Mouse (Mus musculus) stomach, postnatal 0 days (tissue): ENCODE measurements around the gene Sorcs1. TPM values are rescaled to one million over a fixed set of nuclear protein-coding genes. Genes with fewer than 3 reads are reported as not detected.

Experiments used
- ATAC-seq: fragments of 200-750 bp; cut with Nextera tagmentation; 2 replicates; pipeline ENCODE4 v1.8.0; 2017; ENCODE audit not compliant: low FRiP score, low TSS enrichment
- DNase-seq: peaks from one replicate; pipeline ENCODE4 v3.0.0-alpha.2; 2016; ENCODE audit warnings: low spot score
- H3K27ac ChIP-seq: fragments of 300-500 bp; sonication (generic); replicated peaks from 2 replicates; pipeline ENCODE4 v1.5.1; 2014; ENCODE audit warnings: mild to moderate bottlenecking, control low read depth
- H3K27me3 ChIP-seq: fragments of 300-500 bp; sonication (generic); 2 replicates; pipeline ENCODE4 v1.6.1; 2014; ENCODE audit warnings: low read length; ENCODE audit not compliant: control insufficient read depth, insufficient read depth
- H3K36me3 ChIP-seq: fragments of 300-500 bp; sonication (generic); 2 replicates; pipeline ENCODE4 v1.6.1; 2014; ENCODE audit warnings: low read length, mixed read lengths; ENCODE audit not compliant: control insufficient read depth, insufficient read depth
- H3K4me1 ChIP-seq: fragments of 300-500 bp; sonication (generic); replicated peaks from 2 replicates; pipeline ENCODE4 v1.6.1; 2014; ENCODE audit warnings: antibody characterized with exemption; ENCODE audit not compliant: control insufficient read depth, insufficient read depth
- H3K4me2 ChIP-seq: fragments of 300-500 bp; sonication (generic); replicated peaks from 2 replicates; pipeline ENCODE4 v1.6.1; 2014; ENCODE audit warnings: low read depth, mild to moderate bottlenecking, control low read depth, moderate library complexity
- H3K4me3 ChIP-seq: fragments of 300-500 bp; sonication (generic); 2 replicates; pipeline ENCODE4 v1.5.1; 2014; ENCODE audit warnings: low read depth, low read length, control low read depth
- H3K9ac ChIP-seq: fragments of 300-500 bp; sonication (generic); 2 replicates; pipeline ENCODE4 v1.6.1; 2014; ENCODE audit warnings: mild to moderate bottlenecking, low read length, control low read depth, mixed read lengths
- H3K9me3 ChIP-seq: fragments of 300-500 bp; sonication (generic); 2 replicates; pipeline ENCODE4 v1.6.1; 2016; ENCODE audit warnings: low read length; ENCODE audit not compliant: control insufficient read depth
- CTCF ChIP-seq: IDR thresholded peaks from 2 replicates; pipeline ENCODE4 v1.5.1; 2016; ENCODE audit warnings: antibody characterized with exemption, low read depth, mild to moderate bottlenecking, moderate library complexity
- EP300 ChIP-seq: optimal IDR thresholded peaks from 2 replicates; pipeline ENCODE3; 2016; ENCODE audit warnings: antibody characterized with exemption
- WGBS: fragments of 180-500 bp; shearing (Covaris S2); extraction: QIAGEN DNeasy Blood & Tissue Kit; methylation state at CpG from one replicate; pipeline ENCODE4 v1.1.7; 2014; 5-methylcytosine and 5-hydroxymethylcytosine counted together
- polyA plus RNA-seq: library from polyadenylated mRNA; unstranded; fragments of >200 nt; fragmentation: Nextera tagmentation; extraction: Ambion mirVana; gene quantifications from 2 replicates; pipeline ENCODE4 v1.2.1, GENCODE M21; 2015

Sorcs1 gene
- polyA plus RNA-seq, 1 experiment from 2014 or later: 1.4 TPM

GRCm38 (mm10) chr19:50534031-50534430, 144.4 kb downstream of the Sorcs1 start:
- H3K4me3 ChIP-seq: no peak overlapping the region
- 72% methylated on average over 5 of the region's 5 CpGs for WGBS
- no peak for TF ChIP-seq EP300
- TF ChIP-seq CTCF: no peak
- H3K9ac ChIP-seq: no peak overlapping the region
- ATAC-seq: no peak
- no peak overlapping the region for H3K27ac ChIP-seq
- H3K36me3 ChIP-seq: no peaks in the 10 kb centered on the region
- no peaks in the 10 kb centered on the region for H3K9me3 ChIP-seq
- H3K4me2 ChIP-seq: no peak overlapping the region
- H3K27me3 ChIP-seq: no peaks in the 10 kb centered on the region
- H3K4me1 ChIP-seq: no peaks in the 10 kb centered on the region
- DNase-seq: no peak

- H3K27ac ChIP-seq: no peak overlapping the region
- no peaks in the 10 kb centered on the region for H3K9me3 ChIP-seq
- DNase-seq: no peak
- no peak overlapping the region for H3K4me2 ChIP-seq
- ATAC-seq: no peak
- no peak overlapping the region for H3K4me3 ChIP-seq
- no peak overlapping the region for H3K9ac ChIP-seq
- TF ChIP-seq CTCF (no peak), EP300 (no peak)
- H3K36me3 ChIP-seq: no peaks in the 10 kb centered on the region
- no peaks in the 10 kb centered on the region for H3K4me1 ChIP-seq
- no peaks in the 10 kb centered on the region for H3K27me3 ChIP-seq
- 81% methylated on average over 3 of the region's 3 CpGs for WGBS
Measured at GRCm38 (mm10) chr19:50527835-50528234, 150.6 kb downstream of the Sorcs1 start.

- H3K9me3 ChIP-seq: no peaks in the 10 kb centered on the region
- no peak overlapping the region for H3K27ac ChIP-seq
- H3K27me3 ChIP-seq: no peaks in the 10 kb centered on the region
- DNase-seq (no peak), ATAC-seq (no peak)
- no peak overlapping the region for H3K4me2 ChIP-seq
- H3K4me1 ChIP-seq: no peaks in the 10 kb centered on the region
- H3K4me3 ChIP-seq: no peak overlapping the region
- 78% methylated on average over 8 of the region's 8 CpGs for WGBS
- H3K36me3 ChIP-seq: no peaks in the 10 kb centered on the region
- no peak overlapping the region for H3K9ac ChIP-seq
- TF ChIP-seq EP300: no peak
Measured at GRCm38 (mm10) chr19:50526094-50526493, 152.4 kb downstream of the Sorcs1 start.

GRCm38 (mm10) chr19:50521943-50522342, 156.5 kb downstream of the Sorcs1 start:
- Histone ChIP-seq H3K36me3 (no peaks in the 10 kb centered on the region), H3K4me1 (no peaks in the 10 kb centered on the region), H3K4me3 (no peak overlapping the region), H3K27me3 (no peaks in the 10 kb centered on the region), H3K9ac (no peak overlapping the region), H3K9me3 (no peaks in the 10 kb centered on the region), H3K4me2 (no peak overlapping the region), H3K27ac (no peak overlapping the region)
- TF ChIP-seq EP300 (no peak), CTCF (no peak)
- no peak for DNase-seq
- WGBS: 45% methylated on average over 4 of the region's 4 CpGs
- ATAC-seq: no peak

GRCm38 (mm10) chr19:50515059-50515673, 163.3 kb downstream of the Sorcs1 start:
- Histone ChIP-seq H3K4me1 (no peaks in the 10 kb centered on the region), H3K4me2 (no peak overlapping the region), H3K36me3 (no peaks in the 10 kb centered on the region), H3K4me3 (no peak overlapping the region), H3K9ac (no peak overlapping the region), H3K27me3 (no peaks in the 10 kb centered on the region), H3K27ac (no peak overlapping the region), H3K9me3 (no peaks in the 10 kb centered on the region)
- WGBS: 59% methylated on average over 10 of the region's 10 CpGs
- DNase-seq (no peak), ATAC-seq (no peak)
- TF ChIP-seq CTCF: no peak
- no peak for TF ChIP-seq EP300

- no peaks in the 10 kb centered on the region for H3K4me1 ChIP-seq
- 66% methylated on average over 8 of the region's 8 CpGs for WGBS
- no peak overlapping the region for H3K4me3 ChIP-seq
- H3K9ac ChIP-seq: no peak overlapping the region
- no peaks in the 10 kb centered on the region for H3K9me3 ChIP-seq
- H3K36me3 ChIP-seq: no peaks in the 10 kb centered on the region
- TF ChIP-seq EP300 (no peak), CTCF (no peak)
- DNase-seq: no peak
- no peaks in the 10 kb centered on the region for H3K27me3 ChIP-seq
- ATAC-seq: no peak
- H3K27ac ChIP-seq: no peak overlapping the region
- H3K4me2 ChIP-seq: no peak overlapping the region
Measured at GRCm38 (mm10) chr19:50514309-50514830, 164.1 kb downstream of the Sorcs1 start.
